28 mouse cellular contexts compared by ENCODE assay signal in the genomic region with DNA sequence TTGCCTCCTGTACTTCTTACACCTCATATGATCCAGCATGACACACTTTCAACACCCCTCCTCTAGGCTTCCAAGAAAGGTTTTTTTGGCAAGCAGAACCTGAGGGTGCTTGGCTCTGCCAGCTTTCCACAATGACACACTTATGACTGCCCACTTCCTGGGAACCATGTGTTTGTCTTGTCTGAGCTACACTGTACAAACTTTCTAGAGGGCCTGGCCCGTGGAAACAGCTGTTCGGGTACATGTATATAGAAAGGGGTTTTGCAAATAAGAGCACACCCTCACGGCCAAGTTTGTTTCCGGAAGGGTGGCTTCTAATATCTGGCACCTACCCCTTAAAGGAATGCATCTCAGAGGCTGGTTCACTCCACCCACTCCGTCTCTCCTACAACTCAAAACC. TPM values are rescaled to one million over a fixed set of nuclear protein-coding genes. Genes with fewer than 3 reads are reported as not detected.
DNase-seq lines count a peak whose midpoint lies in the region; ATAC-seq and TF ChIP-seq lines count a peak whose summit lies in the region.
"Had no signal": no experiment of that assay in that cellular context is flagged by ENCODE, and none has a peak within 500 bp of the region (broad histone marks: within the 10 kb centered on the region; RNA-seq: fewer than 3 reads in every experiment).

No protein-coding gene starts in this region.

- no peaks in the 10 kb centered on the region for H3K79me3 ChIP-seq in C2C12 (ENCODE audit: low read depth)

- no peak overlapping the region for H3ac ChIP-seq in C2C12 (ENCODE audit: control insufficient read depth, insufficient read length, low read depth)

- peak; percentile 54; the same call in 1 of the 2 replicates for ATAC-seq in stomach, embryonic 15.5 days (ENCODE audit: insufficient read depth, low FRiP score, low read depth)
- ATAC-seq: intestine, postnatal 0 days; liver, postnatal 0 days had no signal

- intact Hi-C loops in heart, postnatal 25 days (cut with DNase I) = no loop called here

- no peaks in the 10 kb centered on the region for H3K79me2 ChIP-seq in C2C12 (ENCODE audit: control insufficient read depth, insufficient read depth)

- H3K36me3 ChIP-seq in C2C12 (ENCODE audit: control insufficient read depth, insufficient read depth) = no peaks in the 10 kb centered on the region
- no peaks in the 10 kb centered on the region for H3K36me3 ChIP-seq in stomach, embryonic 15.5 days
- H3K36me3 ChIP-seq in embryonic facial prominence, embryonic 10.5 days (replicated peaks) = no peaks in the 10 kb centered on the region
- H3K36me3 ChIP-seq: forebrain, embryonic 10.5 days; G1E; hindbrain, embryonic 15.5 days; limb, embryonic 10.5 days; midbrain, embryonic 10.5 days had no signal

- no peak overlapping the region for H3K4me3 ChIP-seq in C2C12 (ENCODE audit: insufficient read depth, poor library complexity, severe bottlenecking)
- H3K4me3 ChIP-seq in stomach, embryonic 15.5 days (replicated peaks) = no peak overlapping the region
- no peak overlapping the region for H3K4me3 ChIP-seq in embryonic facial prominence, embryonic 10.5 days
- H3K4me3 ChIP-seq: forebrain, embryonic 10.5 days; hindbrain, embryonic 15.5 days; left cerebral cortex, adult 2 months; limb, embryonic 10.5 days; midbrain, embryonic 10.5 days had no signal

- H3K4me1 ChIP-seq in stomach, embryonic 15.5 days = no peaks in the 10 kb centered on the region
- no peaks in the 10 kb centered on the region; the same call in 1 of the 2 replicates for H3K4me1 ChIP-seq in embryonic facial prominence, embryonic 10.5 days
- H3K4me1 ChIP-seq: hindbrain, embryonic 15.5 days; limb, embryonic 10.5 days; midbrain, embryonic 10.5 days had no signal

- H3K27me3 ChIP-seq in C2C12 (ENCODE audit: control insufficient read depth, insufficient read depth, insufficient read length) = no peaks in the 10 kb centered on the region
- no peaks in the 10 kb centered on the region for H3K27me3 ChIP-seq in stomach, embryonic 15.5 days (replicated peaks)
- H3K27me3 ChIP-seq in embryonic facial prominence, embryonic 10.5 days (replicated peaks; ENCODE audit: low read depth, poor library complexity, severe bottlenecking) = 0 out of 2 replicates have a peak, but pooled peaks cover 8% of the 10 kb centered on the region
- H3K27me3 ChIP-seq: hindbrain, embryonic 15.5 days had no signal

- no peaks in the 10 kb centered on the region for H3K9me3 ChIP-seq in stomach, embryonic 15.5 days
- no peaks in the 10 kb centered on the region for H3K9me3 ChIP-seq in embryonic facial prominence, embryonic 10.5 days
- H3K9me3 ChIP-seq: forebrain, embryonic 10.5 days; limb, embryonic 10.5 days; midbrain, embryonic 10.5 days had no signal

- peak; percentile 51 to 73 for DNase-seq in lung, adult 18-20 months
- DNase-seq in lung, postnatal 14 days = peak; percentile 7
- no peak for DNase-seq in embryonic facial prominence, embryonic 10.5 days (ENCODE audit: low spot score)
- DNase-seq in heart, postnatal 25 days (ENCODE audit: low spot score) = no peak
- DNase-seq in embryo, embryonic 9.5 days (ENCODE audit: extremely low spot score) = no peak
- DNase-seq: adrenal gland, postnatal 25 days; cerebellum, adult 11-12 months; cerebellum, postnatal 14 days; gastrocnemius, postnatal 14 days; heart, adult 18-20 months; heart, postnatal 4 days; liver, postnatal 0 days; thymus, postnatal 4 days had no signal

- no peak overlapping the region for H3K9ac ChIP-seq in stomach, embryonic 15.5 days
- H3K9ac ChIP-seq: hindbrain, embryonic 15.5 days; liver, postnatal 0 days had no signal

- H3K27ac ChIP-seq in stomach, embryonic 15.5 days = no peak overlapping the region
- no peak overlapping the region for H3K27ac ChIP-seq in embryonic facial prominence, embryonic 10.5 days (replicated peaks)
- H3K27ac ChIP-seq: forebrain, embryonic 10.5 days; hindbrain, embryonic 15.5 days; kidney, postnatal 0 days; left cerebral cortex, adult 2 months; limb, embryonic 10.5 days; midbrain, embryonic 10.5 days had no signal

- 55% methylated on average over 5 of the region's 5 CpGs for WGBS in stomach, embryonic 15.5 days
- WGBS in embryonic facial prominence, embryonic 10.5 days = 87% methylated on average over 5 of the region's 5 CpGs

- H3K4me2 ChIP-seq in stomach, embryonic 15.5 days = no peak overlapping the region
- H3K4me2 ChIP-seq: hindbrain, embryonic 15.5 days had no signal

- no peak for TF ChIP-seq CTCF in C2C12 (IDR thresholded peaks at IDR 0.05; ENCODE audit: control insufficient read depth, insufficient read depth, insufficient read length)

TF ChIP-seq in C2C12, 6 proteins besides CTCF, POLR2A, EP300 and RAD21:
- TF ChIP-seq CEBPB (IDR thresholded peaks at IDR 0.05; ENCODE audit: low read depth) (no peak), USF1 (IDR thresholded peaks at IDR 0.05; ENCODE audit: low read depth) (no peak), MAX (IDR thresholded peaks at IDR 0.05) (peak; percentile 51), FOSL1 (IDR thresholded peaks at IDR 0.05; ENCODE audit: insufficient read depth, low read length, poor library complexity, severe bottlenecking) (no peak), MYOD1 (IDR thresholded peaks at IDR 0.05; ENCODE audit: control insufficient read depth, insufficient read length, low read depth) (peak; percentile 24), MYOG (IDR thresholded peaks at IDR 0.05; ENCODE audit: control insufficient read depth, extremely low read depth, insufficient read length) (no peak)

RNA-seq across cellular contexts. Expression of a gene that starts 18.2 kb away (rescaled TPM):
- polyA plus RNA-seq in C2C12 (2012; fragmentation: generic; extraction: Trizol) = not detected
- 3.0 and 4.5 TPM in 2 replicates for polyA plus RNA-seq in stomach, embryonic 15.5 days (2015; fragmentation: Nextera tagmentation; extraction: Ambion mirVana)
- 0.92 and 1.2 TPM in 2 replicates for polyA plus RNA-seq in embryonic facial prominence, embryonic 10.5 days (2016; fragmentation: Nextera tagmentation; extraction: Ambion mirVana)
- total RNA-seq in heart, postnatal 25 days (2021) = under 1 TPM; 0.11 to 0.23 TPM
- total RNA-seq: liver, adult 2 months had no signal
- polyA plus RNA-seq: G1E had no signal

RNA-seq across cellular contexts. Expression of a gene that starts 50.4 kb away (rescaled TPM):
- 42.9 TPM for polyA plus RNA-seq in C2C12 (2012; fragmentation: generic; extraction: Trizol)
- polyA plus RNA-seq in stomach, embryonic 15.5 days (2015; fragmentation: Nextera tagmentation; extraction: Ambion mirVana) = 68.8 and 74.0 TPM in 2 replicates
- polyA plus RNA-seq in embryonic facial prominence, embryonic 10.5 days (2016; fragmentation: Nextera tagmentation; extraction: Ambion mirVana) = 91.9 and 96.9 TPM in 2 replicates
- total RNA-seq in heart, postnatal 25 days (2021) = 10 to 100 TPM; 11.1 to 12.2 TPM

RNA-seq across cellular contexts. Expression of a gene that starts 51.1 kb away (rescaled TPM):
- polyA plus RNA-seq in C2C12 (2012; fragmentation: generic; extraction: Trizol) = not detected
- not detected in 2 replicates for polyA plus RNA-seq in stomach, embryonic 15.5 days (2015; fragmentation: Nextera tagmentation; extraction: Ambion mirVana)
- not detected in 2 replicates for polyA plus RNA-seq in embryonic facial prominence, embryonic 10.5 days (2016; fragmentation: Nextera tagmentation; extraction: Ambion mirVana)
- total RNA-seq in heart, postnatal 25 days (2021) = not detected
- total RNA-seq: adrenal gland, postnatal 25 days; G1E; gastrocnemius, postnatal 14 days; heart, adult 18-20 months; heart, postnatal 4 days; left cerebral cortex, adult 2 months; liver, adult 2 months; midbrain, postnatal 0 days had no signal
- polyA plus RNA-seq: G1E; heart, embryonic 14.5 days; intestine, postnatal 0 days; limb, embryonic 10.5 days; liver, adult 2 months; liver, postnatal 0 days; midbrain, embryonic 10.5 days; neural tube, embryonic 11.5 days; spleen, adult 2 months had no signal

Comparison
In these comparisons a context has a peak if more than half of its experiments do, and no peak if none do; other contexts are left out.
1. DNase-seq: peak in lung, adult 18-20 months (2 of 2) and lung, postnatal 14 days (single experiment); none in embryonic facial prominence, embryonic 10.5 days (single experiment), heart, postnatal 25 days (single experiment) and embryo, embryonic 9.5 days (single experiment).